Mouse (Mus musculus) embryonic facial prominence, embryonic 12.5 days (tissue): Measurements from ENCODE around the gene Ptchd1. TPM values are rescaled to one million over a fixed set of nuclear protein-coding genes. Genes with fewer than 3 reads are reported as not detected.

ENCODE experiments used
- ATAC-seq: fragments of 200-750 bp; cut with Nextera tagmentation; 2 replicates; pipeline ENCODE4 v1.8.0; 2017; ENCODE audit not compliant: insufficient number of reproducible peaks, insufficient read depth, low FRiP score, low TSS enrichment
- H3K27ac ChIP-seq: fragments of 300-500 bp; sonication (generic); 2 replicates; pipeline ENCODE4 v1.5.1; 2016; ENCODE audit warnings: mild to moderate bottlenecking
- H3K27me3 ChIP-seq: fragments of 300-500 bp; sonication (generic); 2 replicates; pipeline ENCODE4 v1.6.1; 2016; ENCODE audit warnings: mild to moderate bottlenecking, moderate library complexity
- H3K36me3 ChIP-seq: fragments of 300-500 bp; sonication (generic); 2 replicates; pipeline ENCODE4 v1.6.1; 2016; ENCODE audit warnings: mild to moderate bottlenecking
- H3K4me1 ChIP-seq: fragments of 300-500 bp; sonication (generic); 2 replicates; pipeline ENCODE4 v1.6.1; 2016
- H3K4me2 ChIP-seq: fragments of 300-500 bp; sonication (generic); replicated peaks from 2 replicates; pipeline ENCODE4 v1.6.1; 2016; ENCODE audit warnings: mild to moderate bottlenecking, moderate library complexity
- H3K4me3 ChIP-seq: fragments of 300-500 bp; sonication (generic); 2 replicates; pipeline ENCODE4 v1.5.1; 2016; ENCODE audit warnings: mild to moderate bottlenecking
- H3K9ac ChIP-seq: fragments of 300-500 bp; sonication (generic); 2 replicates; pipeline ENCODE4 v1.6.1; 2016; ENCODE audit warnings: mild to moderate bottlenecking, moderate library complexity
- H3K9me3 ChIP-seq: fragments of 300-500 bp; sonication (generic); 2 replicates; pipeline ENCODE4 v1.6.1; 2016; ENCODE audit warnings: mild to moderate bottlenecking, moderate library complexity
- WGBS: fragments of 180-500 bp; shearing (Covaris S2); methylation state at CpG from one replicate; pipeline ENCODE4 v1.1.7; 2016; 5-methylcytosine and 5-hydroxymethylcytosine counted together
- polyA plus RNA-seq: library from polyadenylated mRNA; unstranded; fragments of >200 nt; fragmentation: Nextera tagmentation; extraction: Ambion mirVana; gene quantifications from 2 replicates; pipeline ENCODE4 v1.2.1, GENCODE M21; 2016

Ptchd1 gene
- polyA plus RNA-seq = 2.3 TPM in 2 replicates

- Histone ChIP-seq H3K4me2 (peak within 1 kb of the TSS; percentile 91), H3K27ac (no peak within 1 kb of the TSS), H3K9ac (peak within 1 kb of the TSS; percentile 27; the same call in 1 of the 2 replicates), H3K27me3 (peaks cover 43% of the 10 kb centered on the region), H3K36me3 (no peaks in the 10 kb centered on the region), H3K4me1 (no peaks in the 10 kb centered on the region), H3K9me3 (no peaks in the 10 kb centered on the region), H3K4me3 (peak within 1 kb of the TSS; percentile 47)
- ATAC-seq = peak; percentile 36; the same call in 1 of the 2 replicates
- WGBS = 20% methylated on average over 28 of the region's 34 CpGs
These were observed at the start of gene Ptchd1 for GRCm38 (mm10) chrX:155623701-155624281. Ptchd1 (minus strand) TSS chrX:155623814.

GRCm38 (mm10) chrX:155657971-155658370 is 34.4 kb upstream of the Ptchd1 start:
- Histone ChIP-seq H3K4me2 (no peak overlapping the region), H3K9me3 (no peaks in the 10 kb centered on the region), H3K27me3 (no peaks in the 10 kb centered on the region), H3K36me3 (no peaks in the 10 kb centered on the region), H3K4me1 (no peaks in the 10 kb centered on the region), H3K9ac (no peak overlapping the region), H3K4me3 (no peak overlapping the region), H3K27ac (no peak overlapping the region)
- WGBS = 87% methylated on average over 1 of the region's 1 CpGs
- ATAC-seq = no peak

GRCm38 (mm10) chrX:155645975-155646374 is 22.4 kb upstream of the Ptchd1 start:
- WGBS = 83% methylated on average over 3 of the region's 3 CpGs
- no peaks in the 10 kb centered on the region for H3K27me3 ChIP-seq
- no peak overlapping the region for H3K4me2 ChIP-seq
- no peak overlapping the region for H3K4me3 ChIP-seq
- H3K4me1 ChIP-seq = no peaks in the 10 kb centered on the region
- no peak overlapping the region for H3K27ac ChIP-seq
- H3K36me3 ChIP-seq = no peaks in the 10 kb centered on the region
- no peaks in the 10 kb centered on the region for H3K9me3 ChIP-seq
- H3K9ac ChIP-seq = no peak overlapping the region
- ATAC-seq = no peak

DNA sequence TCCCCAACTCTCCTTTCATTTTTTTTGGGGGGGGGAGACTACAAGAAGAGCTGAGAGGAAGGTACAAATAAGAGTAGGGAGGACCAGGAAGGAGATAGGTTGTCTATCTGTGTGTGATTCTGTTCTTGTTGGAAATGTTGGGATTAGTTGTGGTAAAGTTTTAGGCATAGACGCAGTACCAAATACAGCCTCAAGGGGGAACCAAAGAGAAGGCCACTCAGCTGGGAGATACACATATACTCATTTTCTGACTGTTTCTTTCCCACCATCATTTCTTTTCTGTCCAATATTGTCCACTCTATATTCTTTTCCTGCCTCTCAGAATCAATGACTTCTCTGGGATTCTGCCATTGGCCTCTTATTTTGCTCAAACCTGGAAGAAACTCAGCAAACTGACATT is 20.4 kb upstream of the Ptchd1 start:
- Histone ChIP-seq H3K27ac (no peak overlapping the region), H3K36me3 (no peaks in the 10 kb centered on the region), H3K9me3 (no peaks in the 10 kb centered on the region), H3K9ac (no peak overlapping the region), H3K27me3 (no peaks in the 10 kb centered on the region), H3K4me2 (no peak overlapping the region), H3K4me3 (no peak overlapping the region), H3K4me1 (no peaks in the 10 kb centered on the region)
- WGBS = 24% methylated on average over 1 of the region's 1 CpGs
- no peak for ATAC-seq

GRCm38 (mm10) chrX:155625671-155626196 is 2.1 kb upstream of the Ptchd1 start:
- no peaks in the 10 kb centered on the region for H3K4me1 ChIP-seq
- no peak overlapping the region for H3K4me3 ChIP-seq
- no peak overlapping the region for H3K27ac ChIP-seq
- 14% methylated on average over 13 of the region's 13 CpGs for WGBS
- no peaks in the 10 kb centered on the region for H3K36me3 ChIP-seq
- peak overlapping the region; percentile 33 for H3K4me2 ChIP-seq
- H3K9ac ChIP-seq = no peak overlapping the region
- no peaks in the 10 kb centered on the region for H3K9me3 ChIP-seq
- no peak for ATAC-seq
- H3K27me3 ChIP-seq = peaks cover 43% of the 10 kb centered on the region

DNA sequence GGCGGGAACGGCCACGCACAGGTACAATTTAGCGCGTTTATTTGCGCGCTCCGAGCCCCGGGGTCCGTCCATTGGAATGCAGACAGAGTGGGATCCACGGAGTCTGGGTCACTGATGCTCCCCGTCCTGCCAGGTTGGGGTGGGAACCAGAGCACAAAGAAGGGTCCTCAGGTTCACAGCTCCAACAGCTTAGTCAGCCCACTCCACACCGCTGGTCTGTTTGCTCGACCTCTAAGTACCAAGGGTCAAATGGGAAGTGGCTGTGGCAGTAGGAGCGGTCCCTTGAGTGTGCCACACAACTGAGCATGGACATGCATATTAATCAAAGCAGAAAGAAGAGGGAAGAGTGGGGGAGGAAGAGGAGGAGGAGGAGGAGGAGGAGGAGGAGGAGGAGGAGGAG is 1.3 kb upstream of the Ptchd1 start:
- no peak; the same call in 1 of the 2 replicates for ATAC-seq
- H3K9me3 ChIP-seq = no peaks in the 10 kb centered on the region
- 7% methylated on average over 15 of the region's 15 CpGs for WGBS
- H3K27ac ChIP-seq = no peak overlapping the region
- no peaks in the 10 kb centered on the region for H3K36me3 ChIP-seq
- peaks cover 43% of the 10 kb centered on the region for H3K27me3 ChIP-seq
- no peak overlapping the region for H3K9ac ChIP-seq
- peak overlapping the region; percentile 91 for H3K4me2 ChIP-seq
- no peaks in the 10 kb centered on the region for H3K4me1 ChIP-seq
- peak overlapping the region; percentile 47 for H3K4me3 ChIP-seq

DNA sequence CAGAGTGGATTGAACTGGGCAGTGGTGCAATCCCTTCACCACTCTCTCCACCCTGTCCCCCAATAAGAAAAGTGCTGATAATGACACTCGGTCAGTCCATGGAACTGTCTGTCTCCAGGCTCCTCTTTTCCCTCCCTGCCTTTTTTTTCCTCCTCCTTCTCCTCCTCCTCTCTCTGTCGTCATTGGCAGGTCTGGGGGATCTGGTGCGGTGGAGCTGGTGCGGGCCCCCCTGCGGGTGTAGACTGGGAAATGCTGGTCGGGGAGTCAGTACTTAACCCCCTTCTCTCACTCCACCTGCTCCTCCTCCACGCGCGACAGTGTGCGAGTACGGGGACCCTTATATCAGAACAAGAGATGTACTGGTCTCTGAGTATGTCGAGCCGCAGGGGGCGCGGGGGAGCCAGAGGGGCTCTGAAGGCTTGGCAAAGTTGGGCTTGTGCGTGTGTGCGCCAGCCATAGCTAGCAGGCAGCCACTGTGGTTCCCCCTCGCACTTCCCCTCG is 777 bp upstream of the Ptchd1 start, which contains the start of gene Gm15155:
Gene Gm15155 (plus strand): TSS at position 401 of the 501 bp plus-strand sequence.
- no peak within 1 kb of the TSS for H3K27ac ChIP-seq
- no peaks in the 10 kb centered on the region for H3K9me3 ChIP-seq
- no peaks in the 10 kb centered on the region for H3K4me1 ChIP-seq
- 0 out of 2 replicates have a peak within 1 kb of the TSS, but pooled peaks have one; percentile 27 for H3K9ac ChIP-seq
- peak within 1 kb of the TSS; percentile 91 for H3K4me2 ChIP-seq
- ATAC-seq = peak; percentile 36
- H3K36me3 ChIP-seq = no peaks in the 10 kb centered on the region
- 19% methylated on average over 19 of the region's 19 CpGs for WGBS
- peaks cover 43% of the 10 kb centered on the region for H3K27me3 ChIP-seq
- peak within 1 kb of the TSS; percentile 47 for H3K4me3 ChIP-seq

DNA sequence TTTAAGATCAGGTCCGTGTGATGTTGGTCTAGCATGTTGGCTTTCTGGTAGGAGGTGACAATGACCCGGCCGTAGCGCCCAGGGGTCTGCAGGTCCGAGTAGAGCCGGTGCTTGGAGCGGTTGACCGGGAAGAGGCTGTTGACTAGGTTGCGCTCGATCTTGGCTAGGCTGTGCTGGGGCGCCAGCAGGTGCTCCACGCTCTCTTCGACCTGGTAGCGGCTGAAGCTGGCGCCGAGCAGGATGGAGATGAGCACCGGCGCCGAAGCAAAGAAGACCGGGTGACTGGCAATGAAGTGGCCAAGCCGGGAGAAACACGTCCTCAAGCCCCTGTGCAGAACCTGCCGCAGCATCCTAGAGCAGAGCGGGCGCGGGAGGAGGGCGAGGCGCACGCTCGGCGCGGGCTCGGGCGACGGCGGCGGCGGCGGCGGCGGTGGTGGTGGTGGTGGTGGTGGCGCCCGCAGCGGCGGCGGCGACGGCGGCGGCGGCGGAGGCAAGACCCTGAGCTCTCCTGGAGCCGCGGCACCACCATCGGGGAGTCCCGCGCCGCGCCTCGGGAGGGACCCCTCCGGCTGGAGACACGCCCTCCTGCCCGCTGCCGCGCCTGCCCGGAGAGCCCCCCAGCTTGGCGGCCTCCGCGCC is 534 bp downstream of the Ptchd1 start:
- Histone ChIP-seq H3K4me1 (no peaks in the 10 kb centered on the region), H3K27ac (no peak overlapping the region), H3K4me3 (peak overlapping the region; percentile 47), H3K9me3 (no peaks in the 10 kb centered on the region), H3K36me3 (no peaks in the 10 kb centered on the region), H3K27me3 (peaks cover 43% of the 10 kb centered on the region), H3K4me2 (peak overlapping the region; percentile 91), H3K9ac (peak overlapping the region; percentile 27; the same call in 1 of the 2 replicates)
- WGBS = 31% methylated on average over 30 of the region's 69 CpGs
- ATAC-seq = peak; percentile 58; the same call in 1 of the 2 replicates

- no peak overlapping the region for H3K9ac ChIP-seq
- H3K4me2 ChIP-seq = peak overlapping the region; percentile 91
- 0 out of 2 replicates have a peak, but pooled peaks have one; percentile 64 for ATAC-seq
- no peak overlapping the region for H3K27ac ChIP-seq
- peaks cover 43% of the 10 kb centered on the region for H3K27me3 ChIP-seq
- 7% methylated on average over 24 of the region's 24 CpGs for WGBS
- no peaks in the 10 kb centered on the region for H3K4me1 ChIP-seq
- H3K4me3 ChIP-seq = peak overlapping the region; percentile 47
- no peaks in the 10 kb centered on the region for H3K9me3 ChIP-seq
- no peaks in the 10 kb centered on the region for H3K36me3 ChIP-seq
These were observed 1.1 kb downstream of the Ptchd1 start for GRCm38 (mm10) chrX:155622527-155622926.

DNA sequence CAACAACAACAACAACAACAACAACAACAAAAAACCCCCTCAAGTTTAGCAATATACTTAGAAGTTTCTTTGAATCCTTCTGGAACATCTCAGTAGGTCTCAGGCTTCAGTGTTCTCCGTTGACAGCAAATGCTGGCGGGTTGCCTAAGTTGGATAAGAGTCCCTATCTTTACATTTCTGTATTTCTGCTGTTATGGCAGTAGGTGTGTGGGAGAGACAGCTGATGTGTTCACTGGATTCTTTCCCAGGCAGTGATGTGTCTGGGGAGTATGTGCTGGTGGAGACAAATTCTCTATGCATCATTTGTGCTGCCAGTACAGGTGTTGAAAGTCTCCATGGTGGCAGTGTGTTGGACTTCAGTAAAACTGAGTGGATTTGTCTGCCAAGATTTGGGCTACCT is 22.4 kb downstream of the Ptchd1 start:
- H3K36me3 ChIP-seq = no peaks in the 10 kb centered on the region
- WGBS = 87% methylated on average over 2 of the region's 2 CpGs
- H3K9ac ChIP-seq = no peak overlapping the region
- no peaks in the 10 kb centered on the region for H3K4me1 ChIP-seq
- no peak overlapping the region for H3K27ac ChIP-seq
- H3K4me2 ChIP-seq = no peak overlapping the region
- ATAC-seq = no peak
- no peaks in the 10 kb centered on the region for H3K27me3 ChIP-seq
- no peak overlapping the region for H3K4me3 ChIP-seq
- H3K9me3 ChIP-seq = no peaks in the 10 kb centered on the region

- ATAC-seq = no peak
- H3K36me3 ChIP-seq = no peaks in the 10 kb centered on the region
- H3K4me1 ChIP-seq = no peaks in the 10 kb centered on the region
- no peaks in the 10 kb centered on the region for H3K27me3 ChIP-seq
- H3K9ac ChIP-seq = no peak overlapping the region
- H3K4me3 ChIP-seq = no peak overlapping the region
- no peak overlapping the region for H3K4me2 ChIP-seq
- H3K27ac ChIP-seq = no peak overlapping the region
- no peaks in the 10 kb centered on the region for H3K9me3 ChIP-seq
These were observed 27.2 kb downstream of the Ptchd1 start for GRCm38 (mm10) chrX:155596390-155596789.

GRCm38 (mm10) chrX:155594685-155595084 is 28.9 kb downstream of the Ptchd1 start:
- Histone ChIP-seq H3K4me1 (no peaks in the 10 kb centered on the region), H3K36me3 (no peaks in the 10 kb centered on the region), H3K4me3 (no peak overlapping the region), H3K27ac (no peak overlapping the region), H3K4me2 (no peak overlapping the region), H3K9me3 (no peaks in the 10 kb centered on the region), H3K27me3 (no peaks in the 10 kb centered on the region), H3K9ac (no peak overlapping the region)
- WGBS = 75% methylated on average over 1 of the region's 1 CpGs
- no peak for ATAC-seq
